Mouse (Mus musculus): ENCODE measurements around the gene Gm4778. TPM values are rescaled to one million over a fixed set of nuclear protein-coding genes. Genes with fewer than 3 reads are reported as not detected.
A peak's percentile ranks its signal among the peaks of the same experiment; 100 is the strongest.
"Not testable (repeated sequence)": the region's sequence is repeated elsewhere in the genome, so short reads cannot be mapped to it uniquely, and the experiment has no call there.

The Gm4778 gene
- not detected for total RNA-seq (2021)
- long read RNA-seq, experiment 1: 0 reads
- long read RNA-seq, experiment 2: 0 reads

GRCm38 (mm10) chr3:94263736-94264135 lies at the start of gene Gm4778:
Gm4778 (plus strand) TSS chr3:94264036.
- not testable (repeated sequence) for DNase-seq (ENCODE audit: low spot score in 2 of 2); H3K4me3 ChIP-seq; H3K27ac ChIP-seq

- TF ChIP-seq CTCF (conservative IDR thresholded peaks at IDR 0.05): peak; percentile 75
- H3K4me3 ChIP-seq: no peak overlapping the region
- peak; percentile 21 to 23 for DNase-seq (ENCODE audit: low spot score in 2 of 2)
- no peak overlapping the region for H3K27ac ChIP-seq
Observed at GRCm38 (mm10) chr3:94260598-94260997, 3.2 kb upstream of the Gm4778 start.

GRCm38 (mm10) chr3:94275991-94276390 lies 12.2 kb downstream of the Gm4778 start:
- TF ChIP-seq CTCF (conservative IDR thresholded peaks at IDR 0.05): no peak
- Histone ChIP-seq H3K27ac (no peak overlapping the region), H3K4me3 (no peak overlapping the region)
- DNase-seq (ENCODE audit: low spot score in 2 of 2): no peak

- no peak for DNase-seq (ENCODE audit: low spot score in 2 of 2)
- no peak for TF ChIP-seq CTCF (conservative IDR thresholded peaks at IDR 0.05)
- Histone ChIP-seq H3K27ac (no peak overlapping the region), H3K4me3 (no peak overlapping the region)
Observed at GRCm38 (mm10) chr3:94305457-94305856, 41.6 kb downstream of the Gm4778 start.

GRCm38 (mm10) chr3:94306975-94307374 lies 43.1 kb downstream of the Gm4778 start:
- no peak for DNase-seq (ENCODE audit: low spot score in 2 of 2)
- Histone ChIP-seq H3K4me3 (no peak overlapping the region), H3K27ac (no peak overlapping the region)
- no peak for TF ChIP-seq CTCF (conservative IDR thresholded peaks at IDR 0.05)

GRCm38 (mm10) chr3:94309633-94310363 lies 46.0 kb downstream of the Gm4778 start, which contains the start of gene Them4:
Them4 (plus strand) TSS chr3:94310089.
- Histone ChIP-seq H3K27ac (peak within 1 kb of the TSS; percentile 93), H3K4me3 (peak within 1 kb of the TSS; percentile 74)
- peak; percentile 87 to 90 for DNase-seq (ENCODE audit: low spot score in 2 of 2)
- TF ChIP-seq CTCF (conservative IDR thresholded peaks at IDR 0.05): no peak; the same call in none of the 2 replicates

- TF ChIP-seq CTCF (conservative IDR thresholded peaks at IDR 0.05): no peak
- Histone ChIP-seq H3K4me3 (peak overlapping the region; percentile 74), H3K27ac (peak overlapping the region; percentile 93)
- no peak for DNase-seq (ENCODE audit: low spot score in 2 of 2)
Observed at GRCm38 (mm10) chr3:94310491-94310890, 46.7 kb downstream of the Gm4778 start.

- DNase-seq (ENCODE audit: low spot score in 2 of 2): no peak
- peak overlapping the region; percentile 93; the same call in 1 of the 2 replicates for H3K27ac ChIP-seq
- peak overlapping the region; percentile 74 for H3K4me3 ChIP-seq
- no peak for TF ChIP-seq CTCF (conservative IDR thresholded peaks at IDR 0.05)
Observed at GRCm38 (mm10) chr3:94310911-94311310, 47.1 kb downstream of the Gm4778 start.

- peak overlapping the region; percentile 74 for H3K4me3 ChIP-seq
- DNase-seq (ENCODE audit: low spot score in 2 of 2): no peak
- TF ChIP-seq CTCF (conservative IDR thresholded peaks at IDR 0.05): no peak
- no peak overlapping the region; the same call in 1 of the 2 replicates for H3K27ac ChIP-seq
Observed at GRCm38 (mm10) chr3:94311376-94311775, 47.5 kb downstream of the Gm4778 start.

Other genes starting within 250 kb of the Gm4778 start
- gene Gm9125, start 209.2 kb upstream of the Gm4778 start, total RNA-seq (2021): not detected
- gene Gm10697, start 191.4 kb upstream of the Gm4778 start, total RNA-seq (2021): not detected
- gene Gm10696, start 85.8 kb upstream of the Gm4778 start, total RNA-seq (2021): not detected
- not detected for gene Gm5286, start 67.3 kb upstream of the Gm4778 start, total RNA-seq (2021)
- gene Them4, start 46.1 kb downstream of the Gm4778 start, total RNA-seq (2021): 10 to 100 TPM; 24.3 to 26.5 TPM
- gene Them5, start 78.1 kb downstream of the Gm4778 start, total RNA-seq (2021): not detected
- gene C2cd4d, start 98.4 kb downstream of the Gm4778 start, total RNA-seq (2021): under 1 TPM; 0.36 to 0.47 TPM
- gene Rorc, start 108.8 kb downstream of the Gm4778 start, total RNA-seq (2021): 1 to 10 TPM in 1 of 2 experiments, under 1 TPM in 1; 0.97 to 1.0 TPM
- gene Lingo4, start 134.5 kb downstream of the Gm4778 start, total RNA-seq (2021): under 1 TPM; 0.79 to 0.98 TPM
- 10 to 100 TPM; 41.3 to 47.2 TPM for gene Tdrkh, start 149.2 kb downstream of the Gm4778 start, total RNA-seq (2021)
- 10 to 100 TPM; 41.3 to 44.4 TPM for gene Mrpl9, start 179.3 kb downstream of the Gm4778 start, total RNA-seq (2021)
- not detected for gene Oaz3, start 179.9 kb downstream of the Gm4778 start, total RNA-seq (2021)
- 100 to 1,000 TPM; 184 to 202 TPM for gene Celf3, start 214.3 kb downstream of the Gm4778 start, total RNA-seq (2021)
- 1 to 10 TPM; 5.8 to 7.2 TPM for gene Riiad1, start 216.3 kb downstream of the Gm4778 start, total RNA-seq (2021)